14 mouse cellular contexts compared by ENCODE assay signal in genomic region chr4:134351329-134352260, GRCm38 (mm10). TPM values are rescaled to one million over a fixed set of nuclear protein-coding genes. Genes with fewer than 3 reads are reported as not detected.
DNase-seq lines count a peak whose midpoint lies in the region; ATAC-seq and TF ChIP-seq lines count a peak whose summit lies in the region.
"Had no signal": no experiment of that assay in that cellular context is flagged by ENCODE, and none has a peak within 500 bp of the region (broad histone marks: within the 10 kb centered on the region; RNA-seq: fewer than 3 reads in every experiment).

No protein-coding gene starts in this region.

- intact Hi-C loops in heart, adult 2 months (cut with DNase I), result no loop called here

- H3K27ac ChIP-seq in heart, embryonic 14.5 days (replicated peaks in 1 of 2; ENCODE audit: control insufficient read depth in 1 of 2, insufficient read depth in 1 of 2, low read depth in 2 of 2, low read length in 2 of 2), result peak overlapping the region in 1 of 2 experiments; percentile 46; a peak in 2 of 4 replicates
- no peak overlapping the region for H3K27ac ChIP-seq in heart, adult 2 months
- no peak overlapping the region for H3K27ac ChIP-seq in neural tube, embryonic 11.5 days (ENCODE audit: low read depth, low read length)
- H3K27ac ChIP-seq in neural tube, embryonic 15.5 days (replicated peaks), result no peak overlapping the region
- H3K27ac ChIP-seq in forebrain, embryonic 16.5 days (ENCODE audit: low read length), result no peak overlapping the region
- H3K27ac ChIP-seq: embryonic facial prominence, embryonic 13.5 days; hindbrain, embryonic 15.5 days; macrophage had no signal

- DNase-seq in heart, adult 2 months, result no peak
- no peak for DNase-seq in neural tube, embryonic 11.5 days (ENCODE audit: low spot score)
- DNase-seq in embryo, embryonic 11 days, result peak; percentile 47
- peak; percentile 73 for DNase-seq in testis, postnatal 10 days (ENCODE audit: low spot score)
- DNase-seq: right cerebral cortex, postnatal 25 days; thymus, postnatal 25 days had no signal

- H3K9ac ChIP-seq in heart, embryonic 14.5 days (ENCODE audit: low read length), result peak overlapping the region; percentile 17; the same call in 1 of the 2 replicates
- H3K9ac ChIP-seq in heart, adult 2 months (ENCODE audit: low read depth, low read length), result no peak overlapping the region
- peak overlapping the region; percentile 22; the same call in 1 of the 2 replicates for H3K9ac ChIP-seq in neural tube, embryonic 11.5 days (ENCODE audit: low read length)
- H3K9ac ChIP-seq in neural tube, embryonic 15.5 days (replicated peaks), result no peak overlapping the region
- no peak overlapping the region for H3K9ac ChIP-seq in forebrain, embryonic 16.5 days (replicated peaks; ENCODE audit: low read depth, low read length)
- H3K9ac ChIP-seq: embryonic facial prominence, embryonic 13.5 days; hindbrain, embryonic 15.5 days had no signal

- WGBS in heart, embryonic 14.5 days, result 37% methylated on average over 18 of the region's 18 CpGs
- 35% methylated on average over 18 of the region's 18 CpGs for WGBS in heart, adult 2 months
- WGBS in neural tube, embryonic 11.5 days, result 46% methylated on average over 18 of the region's 18 CpGs
- 51% methylated on average over 18 of the region's 18 CpGs for WGBS in neural tube, embryonic 15.5 days
- WGBS in forebrain, embryonic 16.5 days, result 66% methylated on average over 18 of the region's 18 CpGs

- no peak overlapping the region for H3K4me3 ChIP-seq in heart, embryonic 14.5 days (ENCODE audit: control insufficient read depth in 1 of 2, insufficient read depth in 1 of 2, low read depth in 1 of 2, low read length in 2 of 2)
- H3K4me3 ChIP-seq in heart, adult 2 months, result no peak overlapping the region
- H3K4me3 ChIP-seq in neural tube, embryonic 11.5 days (ENCODE audit: low read depth, low read length), result no peak overlapping the region
- no peak overlapping the region for H3K4me3 ChIP-seq in neural tube, embryonic 15.5 days (replicated peaks)
- H3K4me3 ChIP-seq in forebrain, embryonic 16.5 days (replicated peaks; ENCODE audit: low read length), result no peak overlapping the region
- H3K4me3 ChIP-seq: embryonic facial prominence, embryonic 13.5 days; hindbrain, embryonic 15.5 days had no signal

- no peak for TF ChIP-seq CTCF in heart, adult 2 months (IDR thresholded peaks at IDR 0.05)

- H3K79me2 ChIP-seq in heart, adult 2 months (replicated peaks; ENCODE audit: control insufficient read depth, insufficient read depth, low read length), result no peaks in the 10 kb centered on the region

- no peak; the same call in 1 of the 2 replicates for ATAC-seq in heart, embryonic 14.5 days (ENCODE audit: insufficient number of reproducible peaks, insufficient read depth, low FRiP score, low read depth)
- no peak for ATAC-seq in neural tube, embryonic 11.5 days (ENCODE audit: insufficient read depth, low FRiP score, low TSS enrichment)
- no peak for ATAC-seq in neural tube, embryonic 15.5 days (ENCODE audit: low FRiP score)
- ATAC-seq in forebrain, embryonic 16.5 days, result no peak
- ATAC-seq in megakaryocyte-erythroid progenitor cell, adult 5-6 weeks (replicated peaks; ENCODE audit: low FRiP score, low TSS enrichment, poor library complexity, severe bottlenecking), result no peak

- no peak for TF ChIP-seq EP300 in heart, adult 2 months (IDR thresholded peaks at IDR 0.05; ENCODE audit: insufficient read depth, low read depth, low read length)

- no peak overlapping the region for H3K4me2 ChIP-seq in heart, embryonic 14.5 days (ENCODE audit: low read length)
- H3K4me2 ChIP-seq in neural tube, embryonic 11.5 days (ENCODE audit: low read depth), result no peak overlapping the region
- no peak overlapping the region for H3K4me2 ChIP-seq in neural tube, embryonic 15.5 days
- H3K4me2 ChIP-seq in forebrain, embryonic 16.5 days (ENCODE audit: low read length), result no peak overlapping the region
- H3K4me2 ChIP-seq: embryonic facial prominence, embryonic 13.5 days; hindbrain, embryonic 15.5 days had no signal

- H3K27me3 ChIP-seq in heart, embryonic 14.5 days (ENCODE audit: control insufficient read depth, insufficient read depth, low read length), result no peaks in the 10 kb centered on the region
- no peaks in the 10 kb centered on the region for H3K27me3 ChIP-seq in heart, adult 2 months (ENCODE audit: control insufficient read depth, insufficient read depth, low read length)
- no peaks in the 10 kb centered on the region for H3K27me3 ChIP-seq in neural tube, embryonic 11.5 days (ENCODE audit: control insufficient read depth, insufficient read depth, low read length)
- no peaks in the 10 kb centered on the region for H3K27me3 ChIP-seq in neural tube, embryonic 15.5 days (replicated peaks)
- H3K27me3 ChIP-seq in forebrain, embryonic 16.5 days (replicated peaks; ENCODE audit: control insufficient read depth, insufficient read depth, low read length), result no peaks in the 10 kb centered on the region
- H3K27me3 ChIP-seq: hindbrain, embryonic 15.5 days had no signal

- H3K4me1 ChIP-seq in heart, embryonic 14.5 days (ENCODE audit: control insufficient read depth in 2 of 2, insufficient read depth in 2 of 2, low read length in 2 of 2), result peaks cover 38 to 48% of the 10 kb centered on the region in 2 experiments
- peaks cover 5% of the 10 kb centered on the region for H3K4me1 ChIP-seq in heart, adult 2 months (ENCODE audit: control insufficient read depth, insufficient read depth, low read length)
- H3K4me1 ChIP-seq in neural tube, embryonic 11.5 days (ENCODE audit: control insufficient read depth, insufficient read depth, low read length), result peaks cover 5% of the 10 kb centered on the region; the same call in 1 of the 2 replicates
- H3K4me1 ChIP-seq in neural tube, embryonic 15.5 days, result peaks cover 13% of the 10 kb centered on the region
- H3K4me1 ChIP-seq in forebrain, embryonic 16.5 days (replicated peaks; ENCODE audit: control insufficient read depth, insufficient read depth, low read length), result no peaks in the 10 kb centered on the region

- H3K9me3 ChIP-seq in heart, embryonic 14.5 days (ENCODE audit: control insufficient read depth, low read length), result no peaks in the 10 kb centered on the region
- no peaks in the 10 kb centered on the region for H3K9me3 ChIP-seq in neural tube, embryonic 11.5 days (ENCODE audit: control insufficient read depth, low read length)
- no peaks in the 10 kb centered on the region for H3K9me3 ChIP-seq in neural tube, embryonic 15.5 days (replicated peaks)
- no peaks in the 10 kb centered on the region for H3K9me3 ChIP-seq in forebrain, embryonic 16.5 days (ENCODE audit: control insufficient read depth, low read length)
- H3K9me3 ChIP-seq: embryonic facial prominence, embryonic 13.5 days; hindbrain, embryonic 15.5 days had no signal

- no peaks in the 10 kb centered on the region for H3K36me3 ChIP-seq in heart, embryonic 14.5 days (ENCODE audit: control insufficient read depth, insufficient read depth, low read length)
- H3K36me3 ChIP-seq in heart, adult 2 months (ENCODE audit: control insufficient read depth, insufficient read depth, low read length), result no peaks in the 10 kb centered on the region
- no peaks in the 10 kb centered on the region for H3K36me3 ChIP-seq in neural tube, embryonic 11.5 days (ENCODE audit: control insufficient read depth, insufficient read depth, low read length)
- H3K36me3 ChIP-seq in neural tube, embryonic 15.5 days, result no peaks in the 10 kb centered on the region
- no peaks in the 10 kb centered on the region for H3K36me3 ChIP-seq in forebrain, embryonic 16.5 days (ENCODE audit: control insufficient read depth, insufficient read depth)
- H3K36me3 ChIP-seq: embryonic facial prominence, embryonic 13.5 days; hindbrain, embryonic 15.5 days had no signal

- no peak for TF ChIP-seq POLR2A in heart, adult 2 months (IDR thresholded peaks at IDR 0.05; ENCODE audit: insufficient read depth, low read depth, low read length)

RNA-seq across cellular contexts. Expression of gene Slc30a2, which starts 8.6 kb away (rescaled TPM):
- polyA plus RNA-seq in heart, embryonic 14.5 days (2014; fragmentation: Nextera tagmentation; extraction: Ambion mirVana), result 0.08 and 0.11 TPM in 2 replicates
- under 1 TPM; 0.45 to 0.65 TPM for total RNA-seq in heart, adult 2 months (2021)
- polyA plus RNA-seq in heart, adult 2 months (2012; rRNA removed), result 0.12 and 0.35 TPM in 2 replicates
- not detected in 2 replicates for polyA plus RNA-seq in neural tube, embryonic 11.5 days (2014; fragmentation: Nextera tagmentation; extraction: Ambion mirVana)
- 0.14 and 0.20 TPM in 2 replicates for polyA plus RNA-seq in neural tube, embryonic 15.5 days (2015; fragmentation: Nextera tagmentation; extraction: Ambion mirVana)
- polyA plus RNA-seq in forebrain, embryonic 16.5 days (2015; fragmentation: Nextera tagmentation; extraction: Ambion mirVana), result 0.15 and 0.17 TPM in 2 replicates
- not detected in 2 replicates for total RNA-seq in megakaryocyte-erythroid progenitor cell, adult 5-6 weeks (2014; fragmentation: Nextera tagmentation)
- not detected in 2 replicates for total RNA-seq in megakaryocyte-erythroid progenitor cell, adult 5-6 weeks (2017)
- total RNA-seq: left cerebral cortex, postnatal 25 days had no signal
- polyA plus RNA-seq: macrophage had no signal

RNA-seq across cellular contexts. Expression of gene Extl1, which starts 32.1 kb away (rescaled TPM):
- 2.8 and 2.9 TPM in 2 replicates for polyA plus RNA-seq in heart, embryonic 14.5 days (2014; fragmentation: Nextera tagmentation; extraction: Ambion mirVana)
- total RNA-seq in heart, adult 2 months (2021), result 10 to 100 TPM; 18.0 to 19.6 TPM
- 23.7 and 24.4 TPM in 2 replicates for polyA plus RNA-seq in heart, adult 2 months (2012; rRNA removed)
- 0.24 and 0.37 TPM in 2 replicates for polyA plus RNA-seq in neural tube, embryonic 11.5 days (2014; fragmentation: Nextera tagmentation; extraction: Ambion mirVana)
- 0.75 and 1.2 TPM in 2 replicates for polyA plus RNA-seq in neural tube, embryonic 15.5 days (2015; fragmentation: Nextera tagmentation; extraction: Ambion mirVana)
- polyA plus RNA-seq in forebrain, embryonic 16.5 days (2015; fragmentation: Nextera tagmentation; extraction: Ambion mirVana), result 0.45 and 0.56 TPM in 2 replicates
- not detected in 2 replicates for total RNA-seq in megakaryocyte-erythroid progenitor cell, adult 5-6 weeks (2014; fragmentation: Nextera tagmentation)
- not detected in 2 replicates for total RNA-seq in megakaryocyte-erythroid progenitor cell, adult 5-6 weeks (2017)

RNA-seq across cellular contexts. Expression of gene Trim63, which starts 36.7 kb away (rescaled TPM):
- 39.4 and 43.2 TPM in 2 replicates for polyA plus RNA-seq in heart, embryonic 14.5 days (2014; fragmentation: Nextera tagmentation; extraction: Ambion mirVana)
- total RNA-seq in heart, adult 2 months (2021), result 100 to 1,000 TPM; 209 to 210 TPM
- polyA plus RNA-seq in heart, adult 2 months (2012; rRNA removed), result 142 and 215 TPM in 2 replicates
- 0.87 and 1.6 TPM in 2 replicates for polyA plus RNA-seq in neural tube, embryonic 11.5 days (2014; fragmentation: Nextera tagmentation; extraction: Ambion mirVana)
- polyA plus RNA-seq in neural tube, embryonic 15.5 days (2015; fragmentation: Nextera tagmentation; extraction: Ambion mirVana), result 1.2 and 1.4 TPM in 2 replicates
- polyA plus RNA-seq in forebrain, embryonic 16.5 days (2015; fragmentation: Nextera tagmentation; extraction: Ambion mirVana), result 0.15 and 0.26 TPM in 2 replicates
- total RNA-seq in megakaryocyte-erythroid progenitor cell, adult 5-6 weeks (2014; fragmentation: Nextera tagmentation), result not detected in 2 replicates
- total RNA-seq in megakaryocyte-erythroid progenitor cell, adult 5-6 weeks (2017), result not detected in 2 replicates
- polyA plus RNA-seq: macrophage had no signal

RNA-seq across cellular contexts. Expression of gene Pafah2, which starts 44.5 kb away (rescaled TPM):
- 11.1 and 12.8 TPM in 2 replicates for polyA plus RNA-seq in heart, embryonic 14.5 days (2014; fragmentation: Nextera tagmentation; extraction: Ambion mirVana)
- 10 to 100 TPM in 1 of 2 experiments, 1 to 10 TPM in 1; 6.4 to 11.0 TPM for total RNA-seq in heart, adult 2 months (2021)
- polyA plus RNA-seq in heart, adult 2 months (2012; rRNA removed), result 11.7 and 17.8 TPM in 2 replicates
- polyA plus RNA-seq in neural tube, embryonic 11.5 days (2014; fragmentation: Nextera tagmentation; extraction: Ambion mirVana), result 6.9 and 11.4 TPM in 2 replicates
- 7.5 and 8.9 TPM in 2 replicates for polyA plus RNA-seq in neural tube, embryonic 15.5 days (2015; fragmentation: Nextera tagmentation; extraction: Ambion mirVana)
- polyA plus RNA-seq in forebrain, embryonic 16.5 days (2015; fragmentation: Nextera tagmentation; extraction: Ambion mirVana), result 8.1 and 9.3 TPM in 2 replicates
- total RNA-seq in megakaryocyte-erythroid progenitor cell, adult 5-6 weeks (2014; fragmentation: Nextera tagmentation), result 27.7 and 41.0 TPM in 2 replicates
- 18.2 and 24.1 TPM in 2 replicates for total RNA-seq in megakaryocyte-erythroid progenitor cell, adult 5-6 weeks (2017)

Comparison
In these comparisons a context has a peak if more than half of its experiments do, and no peak if none do; other contexts are left out.
1. H3K9ac ChIP-seq: peak in heart, embryonic 14.5 days (single experiment) and neural tube, embryonic 11.5 days (single experiment); none in heart, adult 2 months (single experiment), neural tube, embryonic 15.5 days (single experiment) and forebrain, embryonic 16.5 days (single experiment).
2. DNase-seq: peak in embryo, embryonic 11 days (single experiment) and testis, postnatal 10 days (single experiment); none in heart, adult 2 months (0 of 2) and neural tube, embryonic 11.5 days (single experiment).
3. RNA of gene Trim63, which starts 36.7 kb away (polyA plus RNA-seq): 142 to 215 TPM in heart, adult 2 months and 39.4 to 43.2 TPM in heart, embryonic 14.5 days; 0.87 to 1.6 TPM in neural tube, embryonic 11.5 days, 1.2 to 1.4 TPM in neural tube, embryonic 15.5 days and 0.15 to 0.26 TPM in forebrain, embryonic 16.5 days; every median in the first group is over 10 times any median in the second.